Mouse (Mus musculus): Measurements from ENCODE around the gene Capn2. TPM values are rescaled to one million over a fixed set of nuclear protein-coding genes. Genes with fewer than 3 reads are reported as not detected.

Capn2 gene
- polyA plus RNA-seq, 1 experiment = 132 TPM

- Histone ChIP-seq H3K4me3 (ENCODE audit: insufficient read depth, low read length) (no peak overlapping the region), H3K27ac (ENCODE audit: insufficient read depth, low read depth, low read length) (no peak overlapping the region), H3K4me1 (ENCODE audit: control insufficient read depth, insufficient read depth, low read length) (peaks cover 3% of the 10 kb centered on the region; the same call in 1 of the 2 replicates)
- TF ChIP-seq CTCF (IDR thresholded peaks at IDR 0.05; ENCODE audit: low read depth, low read length) (no peak), POLR2A (IDR thresholded peaks at IDR 0.05; ENCODE audit: borderline replicate concordance, low read depth, low read length) (no peak)
Observed at GRCm38 (mm10) chr1:182427426-182427825, 90.0 kb downstream of the Capn2 start.

GRCm38 (mm10) chr1:182426444-182426843, 91.0 kb downstream of the Capn2 start:
- Histone ChIP-seq H3K27ac (ENCODE audit: insufficient read depth, low read depth, low read length) (no peak overlapping the region), H3K4me1 (ENCODE audit: control insufficient read depth, insufficient read depth, low read length) (peaks cover 7% of the 10 kb centered on the region), H3K4me3 (ENCODE audit: insufficient read depth, low read length) (no peak overlapping the region)
- TF ChIP-seq POLR2A (IDR thresholded peaks at IDR 0.05; ENCODE audit: borderline replicate concordance, low read depth, low read length) = no peak
- TF ChIP-seq CTCF (IDR thresholded peaks at IDR 0.05; ENCODE audit: low read depth, low read length) = no peak

- peaks cover 16% of the 10 kb centered on the region for H3K4me1 ChIP-seq (ENCODE audit: control insufficient read depth, insufficient read depth, low read length)
- TF ChIP-seq CTCF (IDR thresholded peaks at IDR 0.05; ENCODE audit: low read depth, low read length) = no peak
- TF ChIP-seq POLR2A (IDR thresholded peaks at IDR 0.05; ENCODE audit: borderline replicate concordance, low read depth, low read length) = no peak
- no peak overlapping the region for H3K27ac ChIP-seq (ENCODE audit: insufficient read depth, low read depth, low read length)
- H3K4me3 ChIP-seq (ENCODE audit: insufficient read depth, low read length) = no peak overlapping the region
Observed at GRCm38 (mm10) chr1:182425176-182425575, 92.2 kb downstream of the Capn2 start.

- H3K27ac ChIP-seq (ENCODE audit: insufficient read depth, low read depth, low read length) = no peak overlapping the region
- TF ChIP-seq POLR2A (IDR thresholded peaks at IDR 0.05; ENCODE audit: borderline replicate concordance, low read depth, low read length) = no peak
- TF ChIP-seq CTCF (IDR thresholded peaks at IDR 0.05; ENCODE audit: low read depth, low read length) = no peak
- H3K4me3 ChIP-seq (ENCODE audit: insufficient read depth, low read length) = no peak overlapping the region
- peaks cover 16% of the 10 kb centered on the region for H3K4me1 ChIP-seq (ENCODE audit: control insufficient read depth, insufficient read depth, low read length)
Observed at GRCm38 (mm10) chr1:182424274-182424673, 93.1 kb downstream of the Capn2 start.

- H3K27ac ChIP-seq (ENCODE audit: insufficient read depth, low read depth, low read length) = no peak overlapping the region
- no peak overlapping the region for H3K4me3 ChIP-seq (ENCODE audit: insufficient read depth, low read length)
- H3K4me1 ChIP-seq (ENCODE audit: control insufficient read depth, insufficient read depth, low read length) = peaks cover 14% of the 10 kb centered on the region
- TF ChIP-seq POLR2A (IDR thresholded peaks at IDR 0.05; ENCODE audit: borderline replicate concordance, low read depth, low read length) (no peak), CTCF (IDR thresholded peaks at IDR 0.05; ENCODE audit: low read depth, low read length) (no peak)
Observed at GRCm38 (mm10) chr1:182419481-182419880, 97.9 kb downstream of the Capn2 start.

Other genes with a start within 250 kb of the Capn2 start
- 206 and 226 TPM in 2 replicates for gene Degs1, start 234.8 kb downstream of the Capn2 start, polyA plus RNA-seq (2012; ENCODE audit: insufficient read depth, insufficient read length, missing spikeins)
- gene Fbxo28, start 176.0 kb downstream of the Capn2 start, polyA plus RNA-seq (2012; ENCODE audit: insufficient read depth, insufficient read length, missing spikeins) = 18.6 and 23.6 TPM in 2 replicates
- 10.9 and 12.5 TPM in 2 replicates for gene Trp53bp2, start 108.4 kb downstream of the Capn2 start, polyA plus RNA-seq (2012; ENCODE audit: insufficient read depth, insufficient read length, missing spikeins)
- not detected in 2 replicates for gene Capn8, start 47.4 kb upstream of the Capn2 start, polyA plus RNA-seq (2012; ENCODE audit: insufficient read depth, insufficient read length, missing spikeins)
- gene Ccdc185, start 231.6 kb upstream of the Capn2 start, polyA plus RNA-seq (2012; ENCODE audit: insufficient read depth, insufficient read length, missing spikeins) = not detected in 2 replicates
- gene Susd4, start 246.3 kb upstream of the Capn2 start, polyA plus RNA-seq (2012; ENCODE audit: insufficient read depth, insufficient read length, missing spikeins) = not detected in 2 replicates

Data from bone marrow macrophage, adult 2 months (primary cell).